Mouse (Mus musculus) embryonic facial prominence, embryonic 11.5 days (tissue): Measurements from ENCODE around the gene Zbtb32. TPM values are rescaled to one million over a fixed set of nuclear protein-coding genes. Genes with fewer than 3 reads are reported as not detected.

Experiments used
- ATAC-seq: fragments of 200-750 bp; cut with Nextera tagmentation; replicated peaks from 2 replicates; pipeline ENCODE4 v1.8.0; 2017; ENCODE audit warnings: low read depth; ENCODE audit not compliant: insufficient number of reproducible peaks, low FRiP score, low TSS enrichment
- DNase-seq: peaks from one replicate; pipeline ENCODE4 v3.0.0-alpha.2; 2015; ENCODE audit warnings: low spot score
- H3K27ac ChIP-seq: fragments of 300-500 bp; sonication (generic); replicated peaks from 2 replicates; pipeline ENCODE4 v1.5.1; 2014; ENCODE audit warnings: mild to moderate bottlenecking, low read depth, low read length, control low read depth
- H3K27me3 ChIP-seq: fragments of 300-500 bp; sonication (generic); 2 replicates; pipeline ENCODE4 v1.6.1; 2014; ENCODE audit warnings: mild to moderate bottlenecking, low read length, moderate library complexity, mixed read lengths; ENCODE audit not compliant: control insufficient read depth, insufficient read depth
- H3K36me3 ChIP-seq: fragments of 300-500 bp; sonication (generic); replicated peaks from 2 replicates; pipeline ENCODE4 v1.6.1; 2014; ENCODE audit warnings: low read depth, mild to moderate bottlenecking, low read length, moderate library complexity, mixed read lengths; ENCODE audit not compliant: control insufficient read depth, insufficient read depth
- H3K4me1 ChIP-seq: fragments of 300-500 bp; sonication (generic); 2 replicates; pipeline ENCODE4 v1.6.1; 2014; ENCODE audit warnings: low read length, mixed read lengths; ENCODE audit not compliant: control insufficient read depth, insufficient read depth
- H3K4me2 ChIP-seq: fragments of 300-500 bp; sonication (generic); 2 replicates; pipeline ENCODE4 v1.6.1; 2014; ENCODE audit warnings: low read depth, mild to moderate bottlenecking, control low read depth, low read length, moderate library complexity
- H3K4me3 ChIP-seq: fragments of 300-500 bp; sonication (generic); 2 replicates; pipeline ENCODE4 v1.5.1; 2014; ENCODE audit warnings: low read depth, low read length, control low read depth
- H3K9ac ChIP-seq: fragments of 300-500 bp; sonication (generic); replicated peaks from 2 replicates; pipeline ENCODE4 v1.6.1; 2014; ENCODE audit warnings: mild to moderate bottlenecking, control low read depth, low read length
- H3K9me3 ChIP-seq: fragments of 300-500 bp; sonication (generic); replicated peaks from 2 replicates; pipeline ENCODE4 v1.6.1; 2016; ENCODE audit warnings: mild to moderate bottlenecking, low read length, inconsistent platforms, mixed read lengths; ENCODE audit not compliant: control insufficient read depth
- whole genome bisulfite sequencing: fragments of 180-500 bp; shearing (Covaris S2); extraction: QIAGEN DNeasy Blood & Tissue Kit; methylation state at CpG from one replicate; pipeline ENCODE4 v1.1.7; 2014; 5-methylcytosine and 5-hydroxymethylcytosine counted together
- polyA plus RNA-seq: library from polyadenylated mRNA; unstranded; fragments of >200 nt; fragmentation: Nextera tagmentation; extraction: Ambion mirVana; gene quantifications from 2 replicates; pipeline ENCODE4 v1.2.1, GENCODE M21; 2014

The Zbtb32 gene
- 0.21 and 0.43 TPM in 2 replicates for polyA plus RNA-seq

GRCm38 (mm10) chr7:30598786-30599185, at the start of gene Zbtb32:
Gene Zbtb32, minus strand, starts transcription at chr7:30598909.
- H3K9me3 ChIP-seq = no peaks in the 10 kb centered on the region
- H3K9ac ChIP-seq = no peak within 1 kb of the TSS
- WGBS = 94% methylated on average over 12 of the region's 12 CpGs
- H3K27ac ChIP-seq = no peak within 1 kb of the TSS
- DNase-seq (no peak), ATAC-seq (no peak)
- H3K27me3 ChIP-seq = no peaks in the 10 kb centered on the region
- H3K4me2 ChIP-seq = no peak within 1 kb of the TSS
- no peak within 1 kb of the TSS for H3K4me3 ChIP-seq
- no peaks in the 10 kb centered on the region for H3K4me1 ChIP-seq
- H3K36me3 ChIP-seq = no peaks in the 10 kb centered on the region

GRCm38 (mm10) chr7:30639083-30639482, 40.4 kb upstream of the Zbtb32 start:
- H3K27ac ChIP-seq = no peak overlapping the region
- H3K27me3 ChIP-seq = peaks cover 23% of the 10 kb centered on the region
- H3K9me3 ChIP-seq = no peaks in the 10 kb centered on the region
- H3K4me1 ChIP-seq = peaks cover 4% of the 10 kb centered on the region
- ATAC-seq (no peak), DNase-seq (no peak)
- no peak overlapping the region for H3K4me3 ChIP-seq
- no peak overlapping the region for H3K9ac ChIP-seq
- H3K36me3 ChIP-seq = peaks cover 11% of the 10 kb centered on the region
- WGBS = 16% methylated on average over 4 of the region's 4 CpGs
- no peak overlapping the region for H3K4me2 ChIP-seq

DNA sequence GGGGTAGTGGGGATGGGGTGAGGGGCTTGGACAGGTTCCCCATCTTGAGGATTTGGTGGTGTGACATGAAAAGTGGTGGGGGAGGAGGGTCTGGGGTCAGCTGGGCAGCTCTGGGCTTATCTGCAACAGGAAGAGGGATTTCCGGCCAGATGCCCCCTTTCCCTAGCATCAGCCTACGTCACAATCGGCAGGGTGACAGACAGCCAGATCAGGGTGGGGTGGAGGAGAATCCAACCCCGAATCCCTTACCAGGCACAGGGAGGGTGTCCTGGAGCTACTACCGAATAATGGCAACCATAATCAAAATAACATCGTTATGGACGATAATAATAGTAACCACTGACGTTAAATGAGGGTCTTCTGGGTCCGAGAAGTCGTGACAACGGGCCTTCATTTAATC, 37.7 kb upstream of the Zbtb32 start:
- no peak for ATAC-seq
- H3K9me3 ChIP-seq = no peaks in the 10 kb centered on the region
- H3K4me1 ChIP-seq = peaks cover 4% of the 10 kb centered on the region
- no peak overlapping the region; the same call in 1 of the 2 replicates for H3K9ac ChIP-seq
- H3K4me2 ChIP-seq = no peak overlapping the region
- DNase-seq = no peak
- H3K36me3 ChIP-seq = peaks cover 4% of the 10 kb centered on the region; the same call in 1 of the 2 replicates
- 27% methylated on average over 11 of the region's 11 CpGs for WGBS
- H3K4me3 ChIP-seq = no peak overlapping the region
- H3K27ac ChIP-seq = no peak overlapping the region
- H3K27me3 ChIP-seq = peaks cover 41% of the 10 kb centered on the region

DNA sequence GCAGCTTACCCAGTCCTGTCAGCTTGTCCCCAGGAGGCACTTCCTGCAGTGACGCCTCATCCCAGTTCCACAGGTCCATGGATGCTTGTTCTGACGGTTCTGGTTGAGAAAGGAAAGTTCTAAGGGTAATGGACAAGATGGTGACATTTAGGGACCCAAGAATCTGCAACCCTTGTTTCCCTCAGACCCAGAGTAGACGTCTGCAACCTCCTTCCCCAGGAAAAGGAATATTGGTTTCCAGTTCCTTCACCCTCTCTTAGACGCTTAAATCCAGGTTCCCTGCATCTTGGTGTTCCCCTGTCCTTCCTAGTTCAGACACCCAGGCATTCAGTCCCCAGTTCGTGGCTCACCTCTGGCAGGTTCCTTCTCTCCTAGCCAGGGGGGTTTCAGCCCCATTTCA, 37.0 kb upstream of the Zbtb32 start, which contains the start of gene Etv2:
Gene Etv2, minus strand, starts transcription at position 101 of the 400 bp plus-strand sequence.
- DNase-seq = no peak
- Histone ChIP-seq H3K4me2 (peak within 1 kb of the TSS; percentile 27), H3K36me3 (no peaks in the 10 kb centered on the region), H3K4me3 (peak within 1 kb of the TSS; percentile 16), H3K27ac (no peak within 1 kb of the TSS), H3K4me1 (peaks cover 4% of the 10 kb centered on the region), H3K27me3 (peaks cover 41% of the 10 kb centered on the region), H3K9me3 (no peaks in the 10 kb centered on the region), H3K9ac (peak within 1 kb of the TSS; percentile 27)
- ATAC-seq = no peak
- WGBS = 2% methylated on average over 5 of the region's 5 CpGs

DNA sequence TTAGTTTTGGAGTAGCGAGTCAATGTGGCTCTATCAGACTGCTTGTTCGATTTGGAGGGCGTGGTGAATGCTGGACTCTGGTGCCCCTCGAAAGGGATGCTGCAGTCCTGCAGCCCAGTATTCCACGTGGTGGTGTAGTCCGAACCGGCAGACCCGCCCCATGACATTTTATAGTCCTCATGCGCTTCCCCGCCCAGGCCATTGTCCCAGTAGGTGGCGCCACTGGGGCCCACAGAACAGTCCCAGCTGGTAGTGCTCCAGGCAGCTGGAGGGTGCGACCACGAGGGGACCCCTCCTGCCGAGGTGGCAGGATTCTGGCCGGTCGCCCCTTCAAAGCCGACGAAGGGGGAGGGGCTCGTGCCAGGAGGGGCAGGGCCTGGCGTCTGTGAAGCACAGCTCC, 35.9 kb upstream of the Zbtb32 start:
- Histone ChIP-seq H3K27me3 (peaks cover 41% of the 10 kb centered on the region), H3K36me3 (no peaks in the 10 kb centered on the region), H3K4me1 (peaks cover 4% of the 10 kb centered on the region), H3K9ac (0 out of 2 replicates have a peak overlapping the region, but pooled peaks have one; percentile 27), H3K9me3 (no peaks in the 10 kb centered on the region), H3K4me2 (peak overlapping the region; percentile 27), H3K27ac (no peak overlapping the region), H3K4me3 (peak overlapping the region; percentile 16)
- ATAC-seq (peak; percentile 74; the same call in 1 of the 2 replicates), DNase-seq (peak; percentile 77)
- 1% methylated on average over 20 of the region's 20 CpGs for WGBS

- Histone ChIP-seq H3K9me3 (no peaks in the 10 kb centered on the region), H3K27me3 (peaks cover 41% of the 10 kb centered on the region), H3K36me3 (no peaks in the 10 kb centered on the region), H3K27ac (no peak overlapping the region), H3K4me3 (no peak overlapping the region), H3K9ac (no peak overlapping the region), H3K4me2 (no peak overlapping the region), H3K4me1 (peaks cover 4% of the 10 kb centered on the region)
- ATAC-seq = no peak
- no peak for DNase-seq
- WGBS = 7% methylated on average over 26 of the region's 27 CpGs
Measured at GRCm38 (mm10) chr7:30633762-30634412, 35.2 kb upstream of the Zbtb32 start.

- H3K4me1 ChIP-seq = no peaks in the 10 kb centered on the region
- ATAC-seq = no peak
- no peak for DNase-seq
Measured at GRCm38 (mm10) chr7:30629013-30629412, 30.3 kb upstream of the Zbtb32 start.

GRCm38 (mm10) chr7:30626647-30627046, 27.9 kb upstream of the Zbtb32 start:
- Histone ChIP-seq H3K4me1 (no peaks in the 10 kb centered on the region), H3K27me3 (no peaks in the 10 kb centered on the region), H3K9ac (no peak overlapping the region), H3K36me3 (no peaks in the 10 kb centered on the region; the same call in 1 of the 2 replicates), H3K4me2 (no peak overlapping the region), H3K4me3 (no peak overlapping the region), H3K27ac (no peak overlapping the region), H3K9me3 (no peaks in the 10 kb centered on the region)
- ATAC-seq (no peak), DNase-seq (no peak)
- WGBS = 81% methylated on average over 5 of the region's 5 CpGs

More at GRCm38 (mm10) chr7:30629013-30629412, 30.3 kb upstream of the Zbtb32 start:
- no peak overlapping the region for H3K4me3 ChIP-seq
- H3K36me3 ChIP-seq = no peaks in the 10 kb centered on the region; the same call in 1 of the 2 replicates
- no peak overlapping the region for H3K9ac ChIP-seq
- no peaks in the 10 kb centered on the region for H3K9me3 ChIP-seq
- H3K4me2 ChIP-seq = no peak overlapping the region
- peaks cover 17% of the 10 kb centered on the region for H3K27me3 ChIP-seq
- no peak overlapping the region for H3K27ac ChIP-seq
